Mouse (Mus musculus): Measurements from ENCODE around the gene Myo6. TPM values are rescaled to one million over a fixed set of nuclear protein-coding genes. Genes with fewer than 3 reads are reported as not detected.

The Myo6 gene
- total and polyA plus RNA-seq, 2 experiments from 2014 or later: 19.9 to 31.7 TPM

- 64% methylated on average over 6 of the region's 6 CpGs for WGBS
- no peak overlapping the region for H3K4me2 ChIP-seq (ENCODE audit: low read depth)
- H3K27me3 ChIP-seq (ENCODE audit: insufficient read depth, low read length): no peaks in the 10 kb centered on the region; the same call in 1 of the 2 replicates
- no peak for ATAC-seq
- no peak for DNase-seq
- no peak overlapping the region for H3K27ac ChIP-seq (ENCODE audit: low read depth, low read length)
- H3K9ac ChIP-seq: no peak overlapping the region
- no peaks in the 10 kb centered on the region; the same call in 1 of the 2 replicates for H3K36me3 ChIP-seq (ENCODE audit: insufficient read depth)
- H3K4me1 ChIP-seq (ENCODE audit: insufficient read depth): no peaks in the 10 kb centered on the region
- H3K9me3 ChIP-seq (ENCODE audit: low read length): no peaks in the 10 kb centered on the region
- TF ChIP-seq CTCF (IDR thresholded peaks at IDR 0.05; ENCODE audit: low read depth): no peak
- no peak overlapping the region for H3K4me3 ChIP-seq (ENCODE audit: low read depth, low read length)
Measured at GRCm38 (mm10) chr9:80258396-80258795, 93.6 kb downstream of the Myo6 start.

GRCm38 (mm10) chr9:80260905-80261304 lies 96.1 kb downstream of the Myo6 start:
- ATAC-seq (no peak), DNase-seq (no peak)
- Histone ChIP-seq H3K4me2 (ENCODE audit: low read depth) (no peak overlapping the region), H3K9me3 (ENCODE audit: low read length) (no peaks in the 10 kb centered on the region), H3K36me3 (ENCODE audit: insufficient read depth) (no peaks in the 10 kb centered on the region; the same call in 1 of the 2 replicates), H3K4me1 (ENCODE audit: insufficient read depth) (no peaks in the 10 kb centered on the region), H3K27ac (ENCODE audit: low read depth, low read length) (no peak overlapping the region), H3K27me3 (ENCODE audit: insufficient read depth, low read length) (no peaks in the 10 kb centered on the region; the same call in 1 of the 2 replicates), H3K4me3 (ENCODE audit: low read depth, low read length) (no peak overlapping the region), H3K9ac (no peak overlapping the region)
- TF ChIP-seq CTCF (IDR thresholded peaks at IDR 0.05; ENCODE audit: low read depth): no peak
- 85% methylated on average over 3 of the region's 3 CpGs for WGBS

- Histone ChIP-seq H3K4me1 (ENCODE audit: insufficient read depth) (no peaks in the 10 kb centered on the region), H3K4me2 (ENCODE audit: low read depth) (no peak overlapping the region), H3K9ac (no peak overlapping the region), H3K27ac (ENCODE audit: low read depth, low read length) (no peak overlapping the region), H3K9me3 (ENCODE audit: low read length) (no peaks in the 10 kb centered on the region), H3K27me3 (ENCODE audit: insufficient read depth, low read length) (no peaks in the 10 kb centered on the region; the same call in 1 of the 2 replicates), H3K36me3 (ENCODE audit: insufficient read depth) (no peaks in the 10 kb centered on the region), H3K4me3 (ENCODE audit: low read depth, low read length) (no peak overlapping the region)
- DNase-seq: no peak
- 50% methylated on average over 8 of the region's 8 CpGs for WGBS
- no peak for ATAC-seq
- no peak for TF ChIP-seq CTCF (IDR thresholded peaks at IDR 0.05; ENCODE audit: low read depth)
Measured at GRCm38 (mm10) chr9:80262367-80263026, 97.7 kb downstream of the Myo6 start.

- TF ChIP-seq CTCF (IDR thresholded peaks at IDR 0.05; ENCODE audit: low read depth): no peak
- H3K9me3 ChIP-seq (ENCODE audit: low read length): no peaks in the 10 kb centered on the region
- 83% methylated on average over 7 of the region's 7 CpGs for WGBS
- no peaks in the 10 kb centered on the region for H3K27me3 ChIP-seq (ENCODE audit: insufficient read depth, low read length)
- no peaks in the 10 kb centered on the region for H3K36me3 ChIP-seq (ENCODE audit: insufficient read depth)
- H3K4me2 ChIP-seq (ENCODE audit: low read depth): no peak overlapping the region
- no peak overlapping the region for H3K4me3 ChIP-seq (ENCODE audit: low read depth, low read length)
- ATAC-seq (no peak), DNase-seq (no peak)
- H3K9ac ChIP-seq: no peak overlapping the region
- no peak overlapping the region for H3K27ac ChIP-seq (ENCODE audit: low read depth, low read length)
- H3K4me1 ChIP-seq (ENCODE audit: insufficient read depth): no peaks in the 10 kb centered on the region
Measured at GRCm38 (mm10) chr9:80266086-80266485, 101.3 kb downstream of the Myo6 start.

GRCm38 (mm10) chr9:80266507-80266906 lies 101.7 kb downstream of the Myo6 start:
- DNase-seq (no peak), ATAC-seq (no peak)
- WGBS: 86% methylated on average over 7 of the region's 7 CpGs
- no peaks in the 10 kb centered on the region for H3K4me1 ChIP-seq (ENCODE audit: insufficient read depth)
- TF ChIP-seq CTCF (IDR thresholded peaks at IDR 0.05; ENCODE audit: low read depth): no peak
- no peak overlapping the region for H3K4me3 ChIP-seq (ENCODE audit: low read depth, low read length)
- no peaks in the 10 kb centered on the region for H3K27me3 ChIP-seq (ENCODE audit: insufficient read depth, low read length)
- no peak overlapping the region for H3K4me2 ChIP-seq (ENCODE audit: low read depth)
- no peak overlapping the region for H3K9ac ChIP-seq
- no peaks in the 10 kb centered on the region for H3K36me3 ChIP-seq (ENCODE audit: insufficient read depth)
- H3K9me3 ChIP-seq (ENCODE audit: low read length): no peaks in the 10 kb centered on the region
- H3K27ac ChIP-seq (ENCODE audit: low read depth, low read length): no peak overlapping the region

- no peak for TF ChIP-seq CTCF (IDR thresholded peaks at IDR 0.05; ENCODE audit: low read depth)
- ATAC-seq: no peak
- no peak overlapping the region for H3K9ac ChIP-seq
- H3K9me3 ChIP-seq (ENCODE audit: low read length): no peaks in the 10 kb centered on the region
- H3K4me3 ChIP-seq (ENCODE audit: low read depth, low read length): no peak overlapping the region
- no peak for DNase-seq
- no peak overlapping the region for H3K4me2 ChIP-seq (ENCODE audit: low read depth)
- no peak overlapping the region for H3K27ac ChIP-seq (ENCODE audit: low read depth, low read length)
- 84% methylated on average over 8 of the region's 8 CpGs for WGBS
- no peaks in the 10 kb centered on the region for H3K36me3 ChIP-seq (ENCODE audit: insufficient read depth)
- H3K4me1 ChIP-seq (ENCODE audit: insufficient read depth): no peaks in the 10 kb centered on the region
- no peaks in the 10 kb centered on the region for H3K27me3 ChIP-seq (ENCODE audit: insufficient read depth, low read length)
Measured at GRCm38 (mm10) chr9:80269596-80269995, 104.8 kb downstream of the Myo6 start.

GRCm38 (mm10) chr9:80272951-80273350 lies 108.1 kb downstream of the Myo6 start:
- Histone ChIP-seq H3K27me3 (ENCODE audit: insufficient read depth, low read length) (no peaks in the 10 kb centered on the region), H3K4me2 (ENCODE audit: low read depth) (no peak overlapping the region), H3K4me1 (ENCODE audit: insufficient read depth) (no peaks in the 10 kb centered on the region), H3K9ac (no peak overlapping the region), H3K27ac (ENCODE audit: low read depth, low read length) (no peak overlapping the region), H3K9me3 (ENCODE audit: low read length) (no peaks in the 10 kb centered on the region), H3K36me3 (ENCODE audit: insufficient read depth) (no peaks in the 10 kb centered on the region), H3K4me3 (ENCODE audit: low read depth, low read length) (no peak overlapping the region)
- ATAC-seq (peak; percentile 79), DNase-seq (no peak)
- no peak for TF ChIP-seq CTCF (IDR thresholded peaks at IDR 0.05; ENCODE audit: low read depth)
- WGBS: 19% methylated on average over 1 of the region's 1 CpGs

Measured in forebrain, postnatal 0 days (tissue).